ENCODE assay signal across 17 mouse cellular contexts in the genomic region with DNA sequence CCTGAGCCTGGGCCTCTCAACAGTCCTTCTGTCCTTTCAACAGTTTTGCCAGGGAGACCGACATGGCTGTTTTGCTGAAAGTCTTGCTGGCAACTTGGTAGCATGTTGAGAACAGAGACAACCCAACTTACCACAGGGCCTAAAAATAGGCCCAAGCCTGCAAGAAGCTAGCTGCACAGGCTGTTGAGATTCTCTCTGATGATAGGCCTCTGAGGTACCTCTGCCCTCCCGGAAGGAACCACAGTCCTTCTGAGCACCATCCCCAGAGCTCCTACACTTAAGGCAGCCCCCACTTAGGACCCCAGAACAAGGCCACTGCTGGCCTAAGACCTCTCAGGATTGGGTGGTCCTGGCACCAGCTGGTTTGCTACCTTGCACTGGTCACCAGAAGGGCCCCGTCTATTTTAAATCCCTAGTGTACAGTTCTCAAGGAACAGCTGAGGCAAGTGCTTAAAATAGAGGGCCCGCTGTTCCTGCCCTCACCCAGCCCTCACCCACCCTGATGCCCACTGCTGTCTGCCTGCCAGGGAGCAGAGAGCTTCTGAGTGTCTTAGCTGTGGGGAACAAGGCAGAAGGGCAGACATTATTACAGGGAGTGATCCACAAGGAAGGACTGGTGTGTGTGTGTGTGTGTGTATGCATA. TPM values are rescaled to one million over a fixed set of nuclear protein-coding genes. Genes with fewer than 3 reads are reported as not detected.
A peak's percentile ranks its signal among the peaks of the same experiment; 100 is the strongest.
DNase-seq lines count a peak whose midpoint lies in the region; ATAC-seq and TF ChIP-seq lines count a peak whose summit lies in the region.
"Had no signal": no experiment of that assay in that cellular context is flagged by ENCODE, and none has a peak within 500 bp of the region (broad histone marks: within the 10 kb centered on the region; RNA-seq: fewer than 3 reads in every experiment).

No protein-coding gene starts in this region.

- H3K9me3 ChIP-seq in heart, embryonic 11.5 days (replicated peaks; ENCODE audit: control insufficient read depth, low read length), result no peaks in the 10 kb centered on the region
- H3K9me3 ChIP-seq: limb, embryonic 13.5 days; midbrain, embryonic 10.5 days had no signal

- peak overlapping the region; percentile 59 for H3K27ac ChIP-seq in heart, embryonic 11.5 days (ENCODE audit: low read depth, low read length)
- peak overlapping the region; percentile 86 for H3K27ac ChIP-seq in spleen, adult 2 months (ENCODE audit: insufficient read depth, low read length)
- H3K27ac ChIP-seq: kidney, postnatal 0 days; layer of hippocampus, adult 2 months; limb, embryonic 13.5 days; midbrain, embryonic 10.5 days had no signal

- no peak overlapping the region for H3K4me3 ChIP-seq in heart, embryonic 11.5 days (ENCODE audit: low read depth, low read length)
- no peak overlapping the region for H3K4me3 ChIP-seq in spleen, adult 2 months (ENCODE audit: extremely low read depth, insufficient read depth, insufficient read length)
- H3K4me3 ChIP-seq: layer of hippocampus, adult 2 months; limb, embryonic 13.5 days; midbrain, embryonic 10.5 days had no signal

- H3K27me3 ChIP-seq in heart, embryonic 11.5 days (ENCODE audit: control insufficient read depth, insufficient read depth, low read length), result no peaks in the 10 kb centered on the region
- H3K27me3 ChIP-seq in spleen, adult 2 months (ENCODE audit: control insufficient read depth, insufficient read depth, low read length), result no peaks in the 10 kb centered on the region
- H3K27me3 ChIP-seq: limb, embryonic 13.5 days had no signal

- no peak for DNase-seq in heart, adult 18-20 months
- DNase-seq in spleen, adult 2 months (ENCODE audit: low read depth in 1 of 2, low spot score in 2 of 2), result no peak
- no peak for DNase-seq in spleen, adult 12 weeks (ENCODE audit: low spot score)
- DNase-seq in naive thymus-derived CD4-positive, alpha-beta T cell, adult 2 months (ENCODE audit: low read depth), result peak; percentile 70
- no peak for DNase-seq in layer of hippocampus, postnatal 10 days (ENCODE audit: low spot score in 2 of 2)
- DNase-seq in adrenal gland, adult 2 months, result no peak
- no peak for DNase-seq in neural tube, embryonic 10.5 days (ENCODE audit: extremely low spot score, low spot score)
- DNase-seq: adrenal gland, postnatal 36 days; cerebellum, postnatal 25 days; lung, postnatal 36 days; right cerebral cortex, adult 18-20 months; spleen, adult 18-20 months had no signal

- TF ChIP-seq CTCF in spleen, adult 2 months (IDR thresholded peaks at IDR 0.05; ENCODE audit: extremely low read depth, insufficient read depth, insufficient read length, insufficient replicate concordance), result no peak

- 40% methylated on average over 4 of the region's 4 CpGs for WGBS in heart, embryonic 11.5 days (ENCODE audit: insufficient replicate concordance)
- WGBS in spleen, adult 2 months, result 20% methylated on average over 4 of the region's 4 CpGs

- H3K4me2 ChIP-seq in heart, embryonic 11.5 days, result no peak overlapping the region
- H3K4me2 ChIP-seq: limb, embryonic 13.5 days had no signal

- TF ChIP-seq POLR2A in spleen, adult 2 months (IDR thresholded peaks at IDR 0.05; ENCODE audit: low read depth, low read length), result no peak

- no peak for ATAC-seq in heart, embryonic 11.5 days (replicated peaks; ENCODE audit: insufficient number of reproducible peaks, low FRiP score, low TSS enrichment)

- H3K9ac ChIP-seq in heart, embryonic 11.5 days (ENCODE audit: low read depth, low read length), result peak overlapping the region; percentile 46; the same call in 1 of the 2 replicates
- H3K9ac ChIP-seq: limb, embryonic 13.5 days had no signal

- no peaks in the 10 kb centered on the region for H3K36me3 ChIP-seq in heart, embryonic 11.5 days (ENCODE audit: control insufficient read depth, insufficient read depth, low read length)
- H3K36me3 ChIP-seq in spleen, adult 2 months (ENCODE audit: control insufficient read depth, insufficient read depth, low read length), result no peaks in the 10 kb centered on the region
- H3K36me3 ChIP-seq: limb, embryonic 13.5 days; midbrain, embryonic 10.5 days had no signal

- H3K4me1 ChIP-seq in heart, embryonic 11.5 days (ENCODE audit: control insufficient read depth, insufficient read depth, low read length), result peaks cover 7% of the 10 kb centered on the region; the same call in 1 of the 2 replicates
- peaks cover 11% of the 10 kb centered on the region; the same call in 1 of the 2 replicates for H3K4me1 ChIP-seq in spleen, adult 2 months (ENCODE audit: control insufficient read depth, insufficient read depth, insufficient read length)

RNA-seq across cellular contexts. Expression of gene Ube2h, which starts 36.0 kb away (rescaled TPM):
- 58.4 and 60.9 TPM in 2 replicates for polyA plus RNA-seq in heart, embryonic 11.5 days (2014; fragmentation: Nextera tagmentation; extraction: Ambion mirVana)
- 10 to 100 TPM; 56.8 to 63.6 TPM for total RNA-seq in heart, adult 18-20 months (2021)
- 69.7 and 101 TPM in 2 replicates for polyA plus RNA-seq in spleen, adult 2 months (2012; rRNA removed)
- total RNA-seq in layer of hippocampus, postnatal 10 days (2021), result 10 to 100 TPM; 94.0 to 96.5 TPM
- total RNA-seq in adrenal gland, adult 2 months (2021), result 100 to 1,000 TPM in 1 of 2 experiments, 10 to 100 TPM in 1; 94.9 to 150 TPM
- 129 and 162 TPM in 2 replicates for polyA plus RNA-seq in adrenal gland, adult 2 months (2012; rRNA removed)

RNA-seq across cellular contexts. Expression of gene Zc3hc1, which starts 50.5 kb away (rescaled TPM):
- 49.1 and 54.6 TPM in 2 replicates for polyA plus RNA-seq in heart, embryonic 11.5 days (2014; fragmentation: Nextera tagmentation; extraction: Ambion mirVana)
- total RNA-seq in heart, adult 18-20 months (2021), result 10 to 100 TPM; 14.8 to 19.3 TPM
- 11.3 and 12.3 TPM in 2 replicates for polyA plus RNA-seq in spleen, adult 2 months (2012; rRNA removed)
- total RNA-seq in layer of hippocampus, postnatal 10 days (2021), result 10 to 100 TPM; 27.4 to 27.6 TPM
- 10 to 100 TPM; 19.6 to 21.7 TPM for total RNA-seq in adrenal gland, adult 2 months (2021)
- 16.9 and 18.1 TPM in 2 replicates for polyA plus RNA-seq in adrenal gland, adult 2 months (2012; rRNA removed)
